Mouse (Mus musculus) kidney, postnatal 25 days (tissue): ENCODE data around the gene Fxyd2.

ENCODE experiments used
- DNase-seq, 2 experiments: peaks; one replicate each; pipeline ENCODE4 v3.0.0; 2021; ENCODE audit warnings: mixed read lengths in 2 of 2

Gene Fxyd2

DNA sequence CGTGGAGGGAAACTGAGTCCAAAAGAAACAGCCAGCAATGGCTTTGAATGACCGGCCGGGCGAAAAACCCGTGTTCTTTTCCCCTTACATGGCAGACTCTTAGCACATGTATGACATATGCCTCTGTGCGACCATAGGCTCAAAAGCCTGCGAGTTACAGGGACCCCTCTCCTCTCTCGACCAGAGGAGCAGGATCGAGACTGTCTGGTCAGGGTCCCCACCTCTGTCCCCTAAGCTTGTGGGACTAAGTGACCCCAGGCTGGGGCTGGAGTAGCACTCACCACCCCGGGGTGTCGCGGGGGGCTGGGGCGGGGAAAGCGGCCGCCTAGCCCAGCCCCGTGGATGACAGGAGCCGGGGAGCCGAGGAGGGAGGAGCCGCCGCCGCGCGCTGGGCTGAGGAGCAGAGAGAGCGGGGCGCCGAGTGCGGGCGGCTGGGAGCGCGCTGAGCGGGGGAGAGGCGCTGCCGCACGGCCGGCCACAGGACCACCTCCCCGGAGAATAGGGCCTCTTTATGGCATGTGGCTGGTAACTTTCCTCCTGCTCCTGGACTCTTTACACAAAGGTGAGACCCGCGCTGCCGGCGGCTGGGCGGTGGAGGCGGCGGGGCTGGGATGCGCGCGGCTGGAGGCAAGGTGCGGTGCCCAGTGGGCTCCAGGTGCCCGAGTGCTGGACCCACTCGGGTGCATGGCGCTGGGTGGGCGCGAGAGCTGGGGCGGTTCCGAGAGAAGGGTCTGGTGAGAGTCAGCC is 30.7 kb downstream of the Fxyd2 start:
- DNase-seq = no peak

DNA sequence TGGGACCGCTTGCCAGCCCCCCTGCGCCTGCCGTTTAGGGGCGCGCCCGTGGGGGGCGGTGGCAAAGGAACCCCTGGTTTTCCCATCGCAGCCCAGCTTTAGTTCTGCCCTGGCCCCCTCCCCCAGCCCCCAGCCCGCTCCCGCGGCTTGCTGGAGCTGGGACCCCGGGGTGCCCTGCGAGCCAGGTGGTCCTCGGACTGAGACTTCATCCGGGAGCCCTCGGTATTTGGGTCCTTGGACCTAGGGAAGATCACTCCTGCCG is 31.2 kb downstream of the Fxyd2 start:
- no peak for DNase-seq

DNA sequence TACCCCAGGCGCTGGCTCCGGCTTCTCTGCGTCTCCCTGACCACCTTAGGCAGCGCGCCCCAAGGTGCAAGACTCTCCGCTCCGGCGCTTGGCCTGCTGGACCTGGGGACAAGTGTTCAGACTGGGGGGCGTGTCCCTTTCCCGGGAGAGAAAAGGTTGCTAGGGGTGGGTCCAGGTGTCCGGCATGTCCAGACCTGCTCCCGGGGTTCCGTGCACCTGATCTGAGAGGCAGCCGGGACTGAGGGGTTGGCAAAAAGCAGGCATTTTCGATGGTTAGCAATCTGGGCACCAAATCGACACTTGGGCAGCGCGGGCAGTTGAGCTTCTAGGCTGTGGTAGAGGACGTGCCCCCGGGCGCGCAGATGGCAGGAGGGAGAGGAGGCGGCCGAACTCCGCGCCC is 31.7 kb downstream of the Fxyd2 start:
- DNase-seq = peak in 1 of 2 experiments; percentile 72

DNA sequence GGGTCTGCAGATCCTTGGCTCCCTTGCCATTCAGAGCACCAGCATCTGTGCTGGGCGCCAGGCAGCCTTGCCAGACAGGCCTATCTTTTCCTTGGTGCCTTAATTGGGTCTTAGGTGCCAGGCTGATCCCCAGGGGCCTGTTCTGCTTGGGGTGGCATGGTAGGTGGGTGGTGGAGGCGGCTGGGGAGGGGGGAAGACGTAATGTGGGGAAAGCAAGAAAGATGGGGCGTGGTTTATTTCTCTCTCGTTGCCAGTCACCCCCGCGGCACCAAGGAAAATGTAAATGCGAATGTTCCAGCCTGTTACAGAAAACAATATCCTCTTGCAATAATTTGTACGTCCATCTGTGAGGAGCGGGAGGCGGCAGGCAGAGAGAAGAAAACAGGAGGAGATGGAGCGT is 33.2 kb downstream of the Fxyd2 start:
- DNase-seq = no peak

DNA sequence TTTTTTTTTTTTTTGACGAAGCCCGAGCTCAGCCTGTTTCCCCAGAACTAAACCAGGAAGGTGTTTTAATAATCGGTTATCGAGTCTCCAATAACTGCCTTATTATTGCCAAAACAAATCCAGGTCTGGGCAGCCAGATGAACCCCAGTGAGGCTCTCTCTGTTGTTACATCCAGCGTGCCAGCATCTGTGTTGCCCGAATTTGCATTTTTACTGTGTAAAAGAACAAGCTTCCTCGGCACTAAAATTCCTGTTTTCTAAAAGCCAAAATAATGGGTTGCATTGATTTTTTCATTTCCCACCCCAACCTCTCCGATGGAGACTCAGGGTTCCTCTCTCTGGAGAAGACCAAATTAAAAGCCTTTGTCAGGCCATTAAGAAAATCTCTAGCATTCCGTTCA is 33.6 kb downstream of the Fxyd2 start:
- DNase-seq = no peak

DNA sequence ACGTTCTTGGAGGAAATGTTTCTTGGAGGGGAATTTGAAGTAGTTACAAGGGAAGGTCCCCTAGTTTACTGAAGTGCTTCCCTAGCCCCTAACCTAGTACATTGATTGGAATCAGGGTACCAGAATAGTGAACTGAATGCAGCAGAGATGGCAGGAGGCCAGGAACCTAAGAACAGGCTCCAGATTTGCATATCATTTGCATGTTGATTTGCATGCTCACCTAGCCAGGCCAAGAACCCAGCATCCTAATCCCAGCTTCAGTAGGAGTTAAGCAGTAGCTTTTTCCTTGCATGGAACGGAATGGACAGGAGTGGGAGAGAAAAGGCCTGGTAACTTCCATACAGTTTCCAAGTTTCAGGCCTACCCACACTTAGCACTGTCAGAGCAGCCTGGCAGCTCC is 34.7 kb downstream of the Fxyd2 start:
- no peak for DNase-seq

DNA sequence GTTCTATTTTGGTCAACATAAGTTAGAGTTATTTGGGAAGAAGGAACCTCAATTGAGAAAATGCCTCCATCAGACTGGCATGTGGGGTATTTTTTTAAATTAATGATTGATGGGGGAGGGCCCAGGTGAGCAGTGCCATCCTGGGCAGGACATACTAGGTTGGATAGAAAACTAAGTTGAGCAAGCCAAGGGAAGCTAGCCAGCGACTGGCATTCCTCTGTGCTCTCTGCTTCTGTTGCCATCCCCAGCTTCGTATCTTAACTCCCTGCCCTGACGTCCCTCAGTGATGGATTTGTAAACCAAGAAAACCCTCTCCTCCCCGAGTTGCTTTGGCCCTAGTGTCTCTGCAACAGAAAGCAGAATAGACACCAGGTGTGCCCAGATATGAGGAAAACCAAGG is 39.6 kb downstream of the Fxyd2 start:
- DNase-seq = no peak

DNA sequence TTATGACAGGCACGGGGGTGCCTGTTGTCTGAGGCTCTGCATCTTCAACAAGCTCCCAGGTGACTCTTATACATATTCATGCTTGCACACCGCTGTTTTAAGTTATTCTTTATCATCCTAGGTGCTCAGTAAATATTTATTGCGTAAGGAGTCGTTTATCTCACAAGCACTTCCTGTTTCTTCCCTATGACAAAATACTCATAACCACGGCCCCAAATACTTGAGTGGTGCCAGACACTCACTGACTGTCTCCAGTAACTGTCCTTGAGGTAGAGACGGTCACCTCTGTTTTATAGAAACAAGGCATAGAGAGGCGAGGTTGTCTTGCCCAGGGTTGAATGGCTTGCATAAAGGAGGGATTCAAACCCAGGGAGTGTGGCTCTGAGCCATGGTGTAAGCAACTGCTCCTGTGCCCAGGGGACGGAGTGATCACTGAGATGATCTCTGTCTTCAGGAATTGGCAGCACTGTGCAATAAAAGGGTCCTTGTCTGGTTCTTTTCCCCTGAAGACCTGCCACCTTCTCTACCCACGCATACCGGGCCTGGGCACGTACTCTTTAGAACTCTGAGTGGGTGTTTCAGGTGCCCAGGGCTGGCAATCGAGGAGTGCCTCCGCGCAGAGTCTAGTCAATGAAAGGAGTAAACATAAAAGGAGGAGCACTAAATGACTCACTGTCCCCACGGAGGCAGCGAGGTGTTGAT is 40.8 kb downstream of the Fxyd2 start:
- no peak for DNase-seq

DNA sequence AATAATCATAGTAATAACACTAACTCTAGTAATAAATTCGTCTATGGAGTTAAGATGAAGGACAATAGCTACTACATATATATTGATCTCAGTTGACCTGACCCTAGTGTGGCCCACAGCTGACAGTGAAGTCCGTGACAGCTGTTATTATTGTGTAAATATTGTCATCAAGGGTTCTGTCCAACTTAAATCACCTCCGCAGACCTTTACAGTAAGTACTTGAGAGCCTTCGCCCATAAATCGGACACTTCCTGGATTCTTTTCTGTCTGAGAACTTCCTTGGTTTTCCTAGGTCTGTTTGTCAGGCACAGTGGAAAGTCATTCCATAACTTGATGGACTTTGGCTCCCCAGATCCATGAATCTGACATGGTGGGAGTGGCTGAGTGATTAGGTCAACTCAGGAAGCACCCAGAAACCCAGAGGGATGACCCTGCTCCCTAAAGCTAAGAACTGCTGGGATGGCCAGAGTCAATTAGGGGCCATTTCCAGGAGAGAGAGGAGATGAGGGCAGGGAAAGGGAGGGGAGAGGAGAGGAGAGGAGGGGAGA is 44.9 kb downstream of the Fxyd2 start:
- DNase-seq = no peak

DNA sequence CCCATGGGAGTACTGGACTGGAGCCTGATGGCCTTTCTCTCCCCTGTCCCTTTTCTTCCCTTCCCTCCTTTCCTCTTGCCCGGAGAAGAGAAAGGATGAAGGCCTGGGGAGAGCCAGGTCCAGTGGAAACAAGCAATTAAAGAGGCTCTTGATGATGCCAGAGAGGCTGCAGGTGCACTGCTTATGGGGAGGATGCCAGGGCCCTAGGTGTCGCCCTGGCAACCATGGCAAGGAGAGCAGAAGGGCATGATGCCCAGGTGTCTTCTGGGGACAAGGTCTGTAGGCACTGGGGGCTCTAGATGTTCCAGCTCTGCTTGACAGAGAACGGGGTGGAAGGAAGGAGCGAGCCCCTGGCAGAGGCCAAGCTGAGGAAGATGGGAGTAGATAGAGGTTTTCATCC is 50.2 kb downstream of the Fxyd2 start:
- no peak for DNase-seq

DNA sequence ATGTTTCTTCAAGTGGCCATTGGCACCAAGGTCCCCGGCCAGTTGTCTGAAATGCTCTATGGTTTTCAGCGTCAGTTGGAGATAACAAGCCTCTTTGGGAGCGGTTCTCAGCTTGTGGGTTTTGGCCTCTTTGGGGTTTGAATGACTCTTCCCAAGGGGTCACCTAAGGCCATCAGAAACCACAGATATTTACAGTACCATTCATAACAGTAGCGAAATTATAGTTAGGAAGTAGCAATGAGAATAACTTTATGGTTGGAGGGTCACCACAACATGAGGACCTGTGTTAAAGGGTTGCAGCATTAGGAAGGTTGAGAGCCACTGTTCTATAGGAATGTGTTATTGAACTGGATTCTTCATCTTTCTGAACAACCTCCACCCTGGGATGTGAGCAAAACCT is 51.9 kb downstream of the Fxyd2 start:
- no peak for DNase-seq

DNA sequence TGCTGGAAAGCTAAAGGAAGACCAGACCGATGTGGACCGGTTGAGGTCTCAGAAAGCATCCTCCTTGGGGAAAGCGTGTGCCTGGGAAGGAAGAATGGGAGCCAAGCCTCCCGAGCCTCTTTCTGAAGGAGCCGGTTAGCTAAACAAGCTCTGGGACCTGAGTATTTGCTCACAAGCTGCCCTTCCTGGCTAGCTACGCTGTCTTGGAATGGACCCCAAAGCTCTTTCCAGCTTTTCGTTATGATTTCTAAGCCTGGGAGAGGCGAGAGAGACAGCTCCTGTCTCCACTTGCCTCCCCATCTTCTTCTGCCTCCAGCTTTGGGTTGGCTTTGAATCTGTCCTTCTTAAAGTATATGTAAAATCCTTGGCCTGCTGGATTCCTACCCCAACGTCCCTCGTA is 54.6 kb downstream of the Fxyd2 start:
- DNase-seq = no peak

DNA sequence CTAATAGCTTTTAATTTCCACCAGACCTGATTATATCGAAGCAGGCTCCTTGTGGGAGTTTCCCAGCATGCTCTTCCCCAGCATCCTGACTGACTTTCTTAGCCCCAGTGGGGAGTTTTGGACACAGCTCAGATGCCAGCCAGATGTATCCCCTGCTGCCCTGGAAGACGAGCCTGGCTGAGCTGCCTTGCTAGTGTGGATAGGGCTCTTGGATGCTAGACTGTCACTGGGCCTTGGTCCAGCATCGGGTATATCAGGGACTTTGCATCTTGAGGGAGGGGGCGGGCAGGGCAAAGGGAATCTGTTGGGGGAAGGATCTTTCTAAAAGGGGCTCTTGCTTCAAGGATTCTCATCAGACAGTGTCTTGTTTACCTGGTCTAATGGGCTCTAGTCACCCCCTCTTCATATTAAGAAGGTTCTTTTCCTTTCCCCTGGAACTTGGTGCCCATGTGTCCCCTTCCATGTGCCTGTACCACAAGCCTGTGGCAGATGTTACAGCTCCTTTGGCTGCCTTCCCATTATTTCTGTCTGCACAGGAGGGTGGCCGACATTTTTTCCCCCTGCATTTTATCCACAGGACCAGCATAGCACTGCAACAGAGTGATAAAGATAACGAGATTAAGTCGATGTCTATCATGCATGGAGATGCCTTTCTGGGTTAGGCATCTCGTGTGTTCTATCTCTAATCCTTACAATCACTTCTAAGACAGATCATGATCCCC is 55.6 kb downstream of the Fxyd2 start:
- DNase-seq = no peak

DNA sequence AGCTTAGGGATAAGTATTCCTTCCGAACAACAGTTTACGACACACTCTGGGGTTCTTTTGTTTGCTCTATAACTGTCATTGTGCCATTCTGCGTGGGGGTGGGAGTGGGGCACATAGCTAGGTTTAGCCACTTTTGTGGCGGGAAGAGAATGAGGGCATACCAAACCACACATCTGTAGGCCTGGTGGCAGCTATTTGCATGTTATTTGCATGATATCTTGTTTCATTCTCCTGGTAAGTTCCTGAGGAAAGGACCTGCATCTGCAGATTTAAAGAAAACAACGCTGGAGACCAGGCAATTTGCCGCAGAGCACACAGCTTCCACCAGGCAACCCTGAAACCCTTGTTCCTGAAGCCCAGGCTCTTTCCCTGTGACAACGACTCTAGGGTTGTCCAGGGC is 57.7 kb downstream of the Fxyd2 start:
- no peak for DNase-seq

DNA sequence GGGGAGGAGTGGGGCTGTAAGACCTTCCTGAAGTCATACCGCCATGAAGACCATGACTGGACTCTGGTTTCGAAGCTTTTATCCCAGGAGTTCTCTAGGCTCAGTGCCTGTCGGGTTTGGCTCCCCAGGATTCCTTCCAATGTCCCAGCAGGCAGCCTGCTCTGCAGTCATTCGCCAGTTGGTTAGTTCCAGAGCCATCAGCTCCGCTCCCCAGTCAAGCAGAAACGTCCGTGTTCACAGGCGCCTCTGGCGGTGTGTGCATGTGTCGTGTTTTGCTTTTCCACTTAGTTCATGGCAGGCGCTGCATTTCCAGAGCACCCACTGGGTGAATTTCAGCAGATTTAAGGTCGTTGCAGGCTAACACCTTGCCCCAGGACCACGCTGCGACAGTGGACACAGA is 58.9 kb downstream of the Fxyd2 start:
- no peak for DNase-seq
